Mouse (Mus musculus) liver, embryonic 12.5 days (tissue): ENCODE data around the gene H2afv. TPM values are rescaled to one million over a fixed set of nuclear protein-coding genes. Genes with fewer than 3 reads are reported as not detected.
"Not testable (repeated sequence)": the region's sequence is repeated elsewhere in the genome, so short reads cannot be mapped to it uniquely, and the experiment has no call there.

ENCODE experiments used
- ATAC-seq: fragments of 200-750 bp; cut with Nextera tagmentation; 2 replicates; pipeline ENCODE4 v1.8.0; 2017; ENCODE audit warnings: moderate number of reproducible peaks, mild to moderate bottlenecking, moderate library complexity
- H3K27ac ChIP-seq: fragments of 300-500 bp; sonication (generic); 2 replicates; pipeline ENCODE4 v1.5.1; 2016; ENCODE audit warnings: mild to moderate bottlenecking
- H3K27me3 ChIP-seq: fragments of 300-500 bp; sonication (generic); replicated peaks from 2 replicates; pipeline ENCODE4 v1.6.1; 2016; ENCODE audit warnings: mild to moderate bottlenecking, moderate library complexity
- H3K36me3 ChIP-seq: fragments of 300-500 bp; sonication (generic); 2 replicates; pipeline ENCODE4 v1.6.1; 2016; ENCODE audit warnings: mild to moderate bottlenecking, moderate library complexity
- H3K4me1 ChIP-seq: fragments of 300-500 bp; sonication (generic); 2 replicates; pipeline ENCODE4 v1.6.1; 2016
- H3K4me2 ChIP-seq: fragments of 300-500 bp; sonication (generic); 2 replicates; pipeline ENCODE4 v1.6.1; 2016; ENCODE audit warnings: mild to moderate bottlenecking, moderate library complexity
- H3K4me3 ChIP-seq: fragments of 300-500 bp; sonication (generic); 2 replicates; pipeline ENCODE4 v1.5.1; 2016; ENCODE audit warnings: mild to moderate bottlenecking, moderate library complexity
- H3K9ac ChIP-seq: fragments of 300-500 bp; sonication (generic); 2 replicates; pipeline ENCODE4 v1.6.1; 2016; ENCODE audit warnings: mild to moderate bottlenecking, moderate library complexity
- H3K9me3 ChIP-seq: fragments of 300-500 bp; sonication (generic); replicated peaks from 2 replicates; pipeline ENCODE4 v1.6.1; 2016; ENCODE audit warnings: mild to moderate bottlenecking, moderate library complexity
- WGBS: fragments of 180-500 bp; shearing (Covaris S2); methylation state at CpG from one replicate; pipeline ENCODE4 v1.1.7; 2016; ENCODE audit not compliant: insufficient replicate concordance; 5-methylcytosine and 5-hydroxymethylcytosine counted together
- polyA plus RNA-seq: library from polyadenylated mRNA; unstranded; fragments of >200 nt; fragmentation: Nextera tagmentation; extraction: Ambion mirVana; gene quantifications from 2 replicates; pipeline ENCODE4 v1.2.1, GENCODE M21; 2016

Gene H2afv
- polyA plus RNA-seq, 1 experiment from 2014 or later, result 125 TPM

- peaks cover 24% of the 10 kb centered on the region for H3K36me3 ChIP-seq
- H3K9ac ChIP-seq, result no peak overlapping the region
- H3K4me1 ChIP-seq, result peaks cover 3% of the 10 kb centered on the region; the same call in 1 of the 2 replicates
- no peaks in the 10 kb centered on the region for H3K9me3 ChIP-seq
- 73% methylated on average over 6 of the region's 6 CpGs for WGBS
- no peak overlapping the region for H3K4me2 ChIP-seq
- H3K4me3 ChIP-seq, result no peak overlapping the region
- H3K27ac ChIP-seq, result no peak overlapping the region
- no peak for ATAC-seq
- no peaks in the 10 kb centered on the region for H3K27me3 ChIP-seq
Measured at GRCm38 (mm10) chr11:6463159-6463837, 19.1 kb upstream of the H2afv start.

- Histone ChIP-seq H3K4me2 (no peak overlapping the region), H3K27me3 (no peaks in the 10 kb centered on the region), H3K9me3 (no peaks in the 10 kb centered on the region), H3K4me3 (no peak overlapping the region), H3K27ac (no peak overlapping the region), H3K9ac (no peak overlapping the region), H3K4me1 (no peaks in the 10 kb centered on the region), H3K36me3 (no peaks in the 10 kb centered on the region)
- 56% methylated on average over 6 of the region's 6 CpGs for WGBS
- ATAC-seq, result no peak
Measured at GRCm38 (mm10) chr11:6456083-6456482, 11.8 kb upstream of the H2afv start.

DNA sequence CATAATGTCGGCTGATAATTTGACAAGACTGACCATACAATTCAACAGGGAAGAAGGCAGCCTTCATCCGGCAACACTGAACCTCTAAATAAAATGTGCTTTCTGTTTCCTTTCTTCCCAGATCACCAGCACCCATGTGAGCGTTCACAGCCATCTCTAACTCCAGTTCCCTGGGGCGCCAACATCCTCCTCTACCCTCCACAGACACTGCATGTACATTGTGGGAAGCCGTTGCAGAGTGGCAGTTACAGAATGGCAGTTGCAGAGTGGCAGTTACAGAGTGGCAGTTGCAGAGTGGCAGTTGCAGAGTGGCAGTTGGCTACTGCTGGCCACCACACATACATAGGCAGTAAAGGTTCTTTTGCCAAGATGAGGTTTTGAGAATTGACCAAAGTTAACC is 3.9 kb upstream of the H2afv start:
- not testable (repeated sequence) for H3K4me3 ChIP-seq, H3K27me3 ChIP-seq, H3K9me3 ChIP-seq, H3K9ac ChIP-seq, H3K27ac ChIP-seq, ATAC-seq, H3K36me3 ChIP-seq, H3K4me2 ChIP-seq
- WGBS, result 81% methylated on average over 5 of the region's 5 CpGs
- H3K4me1 ChIP-seq, result peaks cover 14% of the 10 kb centered on the region

GRCm38 (mm10) chr11:6447493-6447892 is 3.2 kb upstream of the H2afv start:
- Histone ChIP-seq H3K4me1 (peaks cover 19% of the 10 kb centered on the region), H3K9ac (no peak overlapping the region), H3K4me3 (no peak overlapping the region), H3K36me3 (no peaks in the 10 kb centered on the region), H3K27ac (no peak overlapping the region), H3K9me3 (no peaks in the 10 kb centered on the region), H3K4me2 (no peak overlapping the region), H3K27me3 (no peaks in the 10 kb centered on the region)
- no peak for ATAC-seq
- WGBS, result 85% methylated on average over 4 of the region's 4 CpGs

- Histone ChIP-seq H3K4me1 (peaks cover 29% of the 10 kb centered on the region), H3K4me2 (no peak overlapping the region), H3K4me3 (no peak overlapping the region), H3K9ac (no peak overlapping the region), H3K27me3 (no peaks in the 10 kb centered on the region), H3K27ac (no peak overlapping the region), H3K9me3 (no peaks in the 10 kb centered on the region), H3K36me3 (peaks cover 8% of the 10 kb centered on the region)
- no peak for ATAC-seq
- 78% methylated on average over 7 of the region's 7 CpGs for WGBS
Measured at GRCm38 (mm10) chr11:6445951-6446350, 1.7 kb upstream of the H2afv start.

- peaks cover 13% of the 10 kb centered on the region for H3K36me3 ChIP-seq
- peak overlapping the region; percentile 69 for H3K9ac ChIP-seq
- peak overlapping the region; percentile 75 for H3K4me2 ChIP-seq
- no peaks in the 10 kb centered on the region for H3K27me3 ChIP-seq
- peaks cover 29% of the 10 kb centered on the region for H3K4me1 ChIP-seq
- 62% methylated on average over 4 of the region's 4 CpGs for WGBS
- H3K9me3 ChIP-seq, result no peaks in the 10 kb centered on the region
- no peak for ATAC-seq
- H3K27ac ChIP-seq, result peak overlapping the region; percentile 88; the same call in 1 of the 2 replicates
- peak overlapping the region; percentile 91; the same call in 1 of the 2 replicates for H3K4me3 ChIP-seq
Measured at GRCm38 (mm10) chr11:6445441-6445840, 1.2 kb upstream of the H2afv start.

DNA sequence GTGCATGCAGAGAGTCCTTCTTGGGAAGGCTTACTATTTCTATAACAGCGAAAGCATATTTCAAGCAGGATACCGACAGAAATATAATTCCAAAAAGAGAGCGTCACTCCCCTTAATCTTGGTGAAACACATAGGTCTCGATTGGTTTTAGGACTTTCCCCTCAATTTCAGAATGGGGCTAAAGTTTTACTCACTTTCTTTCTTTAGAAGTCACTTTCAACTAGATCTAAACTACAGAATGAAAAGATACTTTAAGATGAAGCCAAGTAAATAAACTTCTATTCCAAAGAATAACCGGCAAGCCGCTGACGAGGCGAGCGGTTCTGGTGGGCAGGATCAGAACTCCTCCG is 541 bp downstream of the H2afv start:
- peaks cover 25% of the 10 kb centered on the region for H3K36me3 ChIP-seq
- H3K27me3 ChIP-seq, result no peaks in the 10 kb centered on the region
- H3K4me2 ChIP-seq, result peak overlapping the region; percentile 71
- H3K27ac ChIP-seq, result peak overlapping the region; percentile 96
- no peak for ATAC-seq
- no peaks in the 10 kb centered on the region for H3K9me3 ChIP-seq
- peak overlapping the region; percentile 91 for H3K4me3 ChIP-seq
- WGBS, result 0% methylated on average over 10 of the region's 10 CpGs
- H3K9ac ChIP-seq, result peak overlapping the region; percentile 94
- H3K4me1 ChIP-seq, result peaks cover 29% of the 10 kb centered on the region

DNA sequence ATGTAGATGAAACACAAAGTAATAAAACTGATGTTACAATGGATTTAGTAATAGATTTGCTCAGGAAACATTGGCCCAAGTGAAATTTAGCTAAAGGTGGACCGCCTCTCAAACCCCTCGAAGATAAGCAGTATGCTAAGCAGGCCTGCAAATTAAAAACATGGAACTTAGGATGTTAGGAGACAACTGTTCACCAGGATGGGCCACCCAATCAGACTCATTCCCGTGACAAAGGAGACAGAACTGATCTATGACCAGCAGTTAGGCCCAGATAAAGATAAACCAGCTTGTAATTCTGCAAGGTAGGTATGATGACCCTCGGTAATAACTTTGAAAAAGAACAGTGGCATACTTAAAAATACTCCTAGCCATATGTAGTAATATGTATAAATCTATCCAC is 1.1 kb downstream of the H2afv start:
- H3K36me3 ChIP-seq, result peaks cover 31% of the 10 kb centered on the region
- H3K9me3 ChIP-seq, result no peaks in the 10 kb centered on the region
- peaks cover 29% of the 10 kb centered on the region for H3K4me1 ChIP-seq
- no peak for ATAC-seq
- H3K27me3 ChIP-seq, result no peaks in the 10 kb centered on the region
- 34% methylated on average over 4 of the region's 4 CpGs for WGBS
- peak overlapping the region; percentile 96 for H3K27ac ChIP-seq
- H3K4me2 ChIP-seq, result peak overlapping the region; percentile 71
- peak overlapping the region; percentile 94 for H3K9ac ChIP-seq
- H3K4me3 ChIP-seq, result peak overlapping the region; percentile 91

GRCm38 (mm10) chr11:6442566-6442965 is 1.7 kb downstream of the H2afv start:
- Histone ChIP-seq H3K27me3 (no peaks in the 10 kb centered on the region), H3K4me1 (peaks cover 29% of the 10 kb centered on the region), H3K4me2 (peak overlapping the region; percentile 71), H3K4me3 (peak overlapping the region; percentile 91), H3K9ac (peak overlapping the region; percentile 52), H3K9me3 (no peaks in the 10 kb centered on the region), H3K36me3 (peaks cover 36% of the 10 kb centered on the region), H3K27ac (peak overlapping the region; percentile 10; the same call in 1 of the 2 replicates)
- no peak for ATAC-seq
- WGBS, result 88% methylated on average over 4 of the region's 4 CpGs

DNA sequence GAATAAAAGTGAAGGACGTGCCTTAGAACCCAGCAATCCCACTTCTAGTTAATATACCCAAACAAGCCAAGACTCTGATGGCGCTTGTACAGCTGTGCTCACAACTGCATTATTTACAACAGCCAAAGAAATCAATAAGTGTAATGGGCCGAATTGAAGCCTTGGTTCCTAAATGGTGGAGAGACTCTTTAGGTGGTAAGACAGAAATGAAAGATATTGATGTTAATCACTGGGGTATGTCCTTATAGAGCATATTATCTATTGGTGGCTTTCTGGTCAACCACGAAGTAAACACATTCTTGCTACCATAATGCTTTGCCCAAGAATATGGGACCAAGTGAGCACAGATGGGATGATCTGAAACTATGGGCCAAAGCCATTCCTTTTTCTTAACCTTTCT is 4.1 kb downstream of the H2afv start:
- Histone ChIP-seq H3K9me3 (no peaks in the 10 kb centered on the region), H3K4me3 (no peak overlapping the region), H3K27me3 (no peaks in the 10 kb centered on the region), H3K4me1 (peaks cover 23% of the 10 kb centered on the region), H3K36me3 (peaks cover 58% of the 10 kb centered on the region), H3K4me2 (no peak overlapping the region), H3K9ac (no peak overlapping the region), H3K27ac (no peak overlapping the region)
- WGBS, result 93% methylated on average over 4 of the region's 4 CpGs
- ATAC-seq, result no peak

DNA sequence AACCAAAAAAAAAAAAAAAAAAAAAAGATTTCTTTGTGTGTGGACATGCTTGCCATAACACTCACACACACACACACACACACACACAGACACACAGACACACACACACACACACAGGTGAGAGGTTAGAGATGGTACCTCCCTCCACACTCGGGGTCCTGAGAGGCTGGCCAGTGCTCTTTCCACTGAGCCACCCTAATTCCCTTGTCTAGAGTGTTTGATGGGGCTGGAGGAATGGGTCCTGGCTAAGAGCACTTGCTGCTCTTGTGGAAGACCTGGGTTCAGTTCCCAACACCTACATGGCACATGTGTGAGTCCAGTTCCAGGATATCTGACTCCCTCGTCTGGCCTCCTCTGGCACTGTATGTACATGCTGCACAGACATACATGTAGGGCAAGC is 6.6 kb downstream of the H2afv start:
- no peak overlapping the region for H3K4me3 ChIP-seq
- no peak overlapping the region for H3K9ac ChIP-seq
- peaks cover 83% of the 10 kb centered on the region for H3K36me3 ChIP-seq
- H3K27me3 ChIP-seq, result no peaks in the 10 kb centered on the region
- ATAC-seq, result no peak
- H3K9me3 ChIP-seq, result no peaks in the 10 kb centered on the region
- WGBS, result 90% methylated on average over 2 of the region's 2 CpGs
- no peak overlapping the region for H3K4me2 ChIP-seq
- peaks cover 12% of the 10 kb centered on the region; the same call in 1 of the 2 replicates for H3K4me1 ChIP-seq
- H3K27ac ChIP-seq, result no peak overlapping the region

GRCm38 (mm10) chr11:6436442-6436841 is 7.8 kb downstream of the H2afv start:
- Histone ChIP-seq H3K36me3 (peaks cover 93% of the 10 kb centered on the region), H3K4me3 (no peak overlapping the region), H3K9me3 (no peaks in the 10 kb centered on the region), H3K27me3 (no peaks in the 10 kb centered on the region), H3K27ac (no peak overlapping the region), H3K9ac (no peak overlapping the region), H3K4me2 (no peak overlapping the region), H3K4me1 (0 out of 2 replicates have a peak, but pooled peaks cover under 1% of the 10 kb centered on the region)
- ATAC-seq, result peak; percentile 70
- WGBS, result 62% methylated on average over 8 of the region's 8 CpGs

DNA sequence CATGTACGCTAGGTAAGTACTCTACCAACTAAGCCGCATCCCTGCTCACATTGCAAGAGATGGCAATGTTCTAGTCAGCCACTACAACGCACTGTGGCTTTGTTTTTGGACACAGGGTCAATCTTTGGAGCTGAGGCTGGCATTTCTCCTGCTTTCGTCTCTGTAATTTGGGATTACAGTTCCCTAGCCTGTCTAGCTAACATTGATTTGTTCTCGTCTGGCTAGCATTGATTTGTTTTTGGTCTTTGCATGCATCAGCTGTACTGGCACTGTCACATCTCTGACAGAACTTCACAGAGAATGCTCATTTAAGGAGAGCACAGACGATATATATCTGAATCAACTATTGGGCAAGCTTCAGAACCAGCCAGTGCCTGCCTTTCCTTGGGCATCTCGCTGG is 14.1 kb downstream of the H2afv start:
- Histone ChIP-seq H3K4me3 (no peak overlapping the region), H3K36me3 (peaks cover 97% of the 10 kb centered on the region), H3K9me3 (no peaks in the 10 kb centered on the region), H3K27me3 (no peaks in the 10 kb centered on the region), H3K4me2 (no peak overlapping the region), H3K9ac (no peak overlapping the region), H3K27ac (no peak overlapping the region), H3K4me1 (no peaks in the 10 kb centered on the region)
- no peak for ATAC-seq
- 87% methylated on average over 7 of the region's 7 CpGs for WGBS
